Mouse (Mus musculus): Measurements from ENCODE around the gene Plekhj1. TPM values are rescaled to one million over a fixed set of nuclear protein-coding genes. Genes with fewer than 3 reads are reported as not detected.

The Plekhj1 gene
- polyA plus RNA-seq, 1 experiment, result 73.5 TPM

GRCm38 (mm10) chr10:80784871-80785270, 13.6 kb downstream of the Plekhj1 start:
- Histone ChIP-seq H3K4me3 (ENCODE audit: low read depth, low read length) (no peak overlapping the region), H3K9me3 (replicated peaks; ENCODE audit: control insufficient read depth, insufficient read depth, low read length, poor library complexity, severe bottlenecking) (no peaks in the 10 kb centered on the region), H3K4me1 (ENCODE audit: control insufficient read depth, insufficient read depth, low read length) (no peaks in the 10 kb centered on the region), H3K9ac (ENCODE audit: low read depth, poor library complexity, severe bottlenecking) (no peak overlapping the region), H3K27ac (ENCODE audit: insufficient read depth, low read length) (no peak overlapping the region), H3K36me3 (ENCODE audit: control insufficient read depth, insufficient read depth, low read length, poor library complexity, severe bottlenecking) (peaks cover 49% of the 10 kb centered on the region), H3K27me3 (ENCODE audit: control insufficient read depth, insufficient read depth, low read length, poor library complexity, severe bottlenecking) (no peaks in the 10 kb centered on the region)
- no peak for TF ChIP-seq POLR2A (IDR thresholded peaks at IDR 0.05; ENCODE audit: insufficient read depth, low read length)

DNA sequence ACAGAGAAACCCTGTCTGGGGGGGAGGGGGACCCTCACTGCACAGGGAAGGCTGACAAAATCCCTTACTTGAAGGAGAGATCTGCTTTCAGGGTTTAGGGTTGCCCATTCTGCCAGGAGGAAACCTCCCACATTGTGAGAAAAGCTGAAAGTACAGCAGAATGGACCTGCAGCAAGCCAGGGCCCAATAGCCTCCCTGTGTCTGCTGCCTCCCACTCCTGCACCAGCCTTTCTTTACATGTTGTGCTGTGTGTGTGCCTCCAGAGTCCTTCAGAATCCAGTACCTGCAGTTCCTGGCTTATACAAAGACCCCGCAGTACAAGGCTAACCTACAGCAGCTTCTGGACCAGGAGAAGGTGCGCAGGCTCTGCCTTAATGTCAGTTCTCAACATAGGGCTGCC, 14.1 kb downstream of the Plekhj1 start:
- Histone ChIP-seq H3K4me1 (ENCODE audit: control insufficient read depth, insufficient read depth, low read length) (no peaks in the 10 kb centered on the region), H3K4me3 (ENCODE audit: low read depth, low read length) (no peak overlapping the region), H3K9me3 (replicated peaks; ENCODE audit: control insufficient read depth, insufficient read depth, low read length, poor library complexity, severe bottlenecking) (no peaks in the 10 kb centered on the region), H3K27me3 (ENCODE audit: control insufficient read depth, insufficient read depth, low read length, poor library complexity, severe bottlenecking) (no peaks in the 10 kb centered on the region), H3K27ac (ENCODE audit: insufficient read depth, low read length) (no peak overlapping the region), H3K9ac (ENCODE audit: low read depth, poor library complexity, severe bottlenecking) (no peak overlapping the region), H3K36me3 (ENCODE audit: control insufficient read depth, insufficient read depth, low read length, poor library complexity, severe bottlenecking) (peaks cover 46% of the 10 kb centered on the region)
- TF ChIP-seq CTCF (IDR thresholded peaks at IDR 0.05; ENCODE audit: low read depth, low read length), result no peak
- no peak for TF ChIP-seq EP300 (IDR thresholded peaks at IDR 0.05; ENCODE audit: insufficient read depth, low read depth, low read length)
- TF ChIP-seq POLR2A (IDR thresholded peaks at IDR 0.05; ENCODE audit: insufficient read depth, low read length), result no peak

GRCm38 (mm10) chr10:80779565-80779964, 18.9 kb downstream of the Plekhj1 start:
- Histone ChIP-seq H3K4me1 (ENCODE audit: control insufficient read depth, insufficient read depth, low read length) (no peaks in the 10 kb centered on the region), H3K4me3 (ENCODE audit: low read depth, low read length) (no peak overlapping the region), H3K36me3 (ENCODE audit: control insufficient read depth, insufficient read depth, low read length, poor library complexity, severe bottlenecking) (peaks cover 39% of the 10 kb centered on the region), H3K27ac (ENCODE audit: insufficient read depth, low read length) (no peak overlapping the region), H3K9ac (ENCODE audit: low read depth, poor library complexity, severe bottlenecking) (no peak overlapping the region), H3K27me3 (ENCODE audit: control insufficient read depth, insufficient read depth, low read length, poor library complexity, severe bottlenecking) (no peaks in the 10 kb centered on the region), H3K9me3 (replicated peaks; ENCODE audit: control insufficient read depth, insufficient read depth, low read length, poor library complexity, severe bottlenecking) (no peaks in the 10 kb centered on the region)
- no peak for TF ChIP-seq POLR2A (IDR thresholded peaks at IDR 0.05; ENCODE audit: insufficient read depth, low read length)

GRCm38 (mm10) chr10:80777123-80777522, 21.3 kb downstream of the Plekhj1 start:
- H3K36me3 ChIP-seq (ENCODE audit: control insufficient read depth, insufficient read depth, low read length, poor library complexity, severe bottlenecking), result peaks cover 26% of the 10 kb centered on the region
- no peak overlapping the region for H3K27ac ChIP-seq (ENCODE audit: insufficient read depth, low read length)
- H3K27me3 ChIP-seq (ENCODE audit: control insufficient read depth, insufficient read depth, low read length, poor library complexity, severe bottlenecking), result no peaks in the 10 kb centered on the region
- no peaks in the 10 kb centered on the region for H3K9me3 ChIP-seq (replicated peaks; ENCODE audit: control insufficient read depth, insufficient read depth, low read length, poor library complexity, severe bottlenecking)
- no peaks in the 10 kb centered on the region for H3K4me1 ChIP-seq (ENCODE audit: control insufficient read depth, insufficient read depth, low read length)
- no peak overlapping the region for H3K9ac ChIP-seq (ENCODE audit: low read depth, poor library complexity, severe bottlenecking)
- TF ChIP-seq POLR2A (IDR thresholded peaks at IDR 0.05; ENCODE audit: insufficient read depth, low read length) (no peak), CTCF (IDR thresholded peaks at IDR 0.05; ENCODE audit: low read depth, low read length) (no peak), EP300 (IDR thresholded peaks at IDR 0.05; ENCODE audit: insufficient read depth, low read depth, low read length) (no peak)
- no peak overlapping the region for H3K4me3 ChIP-seq (ENCODE audit: low read depth, low read length)

DNA sequence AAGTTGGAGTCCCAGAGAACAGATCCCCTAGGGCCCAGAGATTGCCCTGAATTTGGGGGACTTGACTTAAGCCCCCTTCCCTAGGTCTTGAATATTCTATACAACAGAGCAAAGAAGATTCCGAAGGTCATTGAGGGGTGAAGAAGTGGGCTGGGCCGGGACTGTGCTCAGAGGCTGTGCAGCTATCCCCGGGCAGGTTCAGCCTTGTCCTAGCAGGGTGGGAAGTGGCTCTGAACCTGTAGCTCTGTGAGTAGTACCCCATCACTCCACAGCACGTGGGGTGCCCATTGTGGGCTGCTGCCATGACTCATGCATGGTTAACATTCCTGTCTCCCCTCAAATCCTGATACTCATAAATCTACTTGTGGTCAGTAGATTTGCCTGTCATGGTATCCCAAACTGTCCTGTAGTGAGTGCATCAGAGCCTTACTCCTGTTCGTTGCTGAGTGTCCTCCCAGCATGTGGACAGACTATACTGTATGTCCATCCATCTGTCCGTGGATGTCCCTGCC, 22.0 kb downstream of the Plekhj1 start:
- no peak for TF ChIP-seq EP300 (IDR thresholded peaks at IDR 0.05; ENCODE audit: insufficient read depth, low read depth, low read length)
- TF ChIP-seq POLR2A (IDR thresholded peaks at IDR 0.05; ENCODE audit: insufficient read depth, low read length), result no peak
- Histone ChIP-seq H3K27ac (ENCODE audit: insufficient read depth, low read length) (no peak overlapping the region), H3K9ac (ENCODE audit: low read depth, poor library complexity, severe bottlenecking) (no peak overlapping the region), H3K27me3 (ENCODE audit: control insufficient read depth, insufficient read depth, low read length, poor library complexity, severe bottlenecking) (no peaks in the 10 kb centered on the region), H3K9me3 (replicated peaks; ENCODE audit: control insufficient read depth, insufficient read depth, low read length, poor library complexity, severe bottlenecking) (no peaks in the 10 kb centered on the region), H3K4me3 (ENCODE audit: low read depth, low read length) (no peak overlapping the region), H3K4me1 (ENCODE audit: control insufficient read depth, insufficient read depth, low read length) (no peaks in the 10 kb centered on the region), H3K36me3 (ENCODE audit: control insufficient read depth, insufficient read depth, low read length, poor library complexity, severe bottlenecking) (peaks cover 32% of the 10 kb centered on the region)

- no peak overlapping the region for H3K4me3 ChIP-seq (ENCODE audit: low read depth, low read length)
- no peak for TF ChIP-seq POLR2A (IDR thresholded peaks at IDR 0.05; ENCODE audit: insufficient read depth, low read length)
- no peak for TF ChIP-seq CTCF (IDR thresholded peaks at IDR 0.05; ENCODE audit: low read depth, low read length)
- no peak for TF ChIP-seq EP300 (IDR thresholded peaks at IDR 0.05; ENCODE audit: insufficient read depth, low read depth, low read length)
- no peak overlapping the region for H3K27ac ChIP-seq (ENCODE audit: insufficient read depth, low read length)
- H3K4me1 ChIP-seq (ENCODE audit: control insufficient read depth, insufficient read depth, low read length), result no peaks in the 10 kb centered on the region
- no peaks in the 10 kb centered on the region for H3K27me3 ChIP-seq (ENCODE audit: control insufficient read depth, insufficient read depth, low read length, poor library complexity, severe bottlenecking)
- H3K9me3 ChIP-seq (replicated peaks; ENCODE audit: control insufficient read depth, insufficient read depth, low read length, poor library complexity, severe bottlenecking), result no peaks in the 10 kb centered on the region
- H3K36me3 ChIP-seq (ENCODE audit: control insufficient read depth, insufficient read depth, low read length, poor library complexity, severe bottlenecking), result peaks cover 35% of the 10 kb centered on the region
- no peak overlapping the region for H3K9ac ChIP-seq (ENCODE audit: low read depth, poor library complexity, severe bottlenecking)
Observed at GRCm38 (mm10) chr10:80775731-80776130, 22.7 kb downstream of the Plekhj1 start.

Data from ES-Bruce4 (cell line).